Mouse (Mus musculus) kidney, adult 9 months (tissue): ENCODE results near the gene Patl2.
A peak's percentile ranks its signal among the peaks of the same experiment; 100 is the strongest.

Experiments
- DNase-seq: peaks from one replicate; pipeline ENCODE4 v3.0.0; 2022

The Patl2 gene

DNA sequence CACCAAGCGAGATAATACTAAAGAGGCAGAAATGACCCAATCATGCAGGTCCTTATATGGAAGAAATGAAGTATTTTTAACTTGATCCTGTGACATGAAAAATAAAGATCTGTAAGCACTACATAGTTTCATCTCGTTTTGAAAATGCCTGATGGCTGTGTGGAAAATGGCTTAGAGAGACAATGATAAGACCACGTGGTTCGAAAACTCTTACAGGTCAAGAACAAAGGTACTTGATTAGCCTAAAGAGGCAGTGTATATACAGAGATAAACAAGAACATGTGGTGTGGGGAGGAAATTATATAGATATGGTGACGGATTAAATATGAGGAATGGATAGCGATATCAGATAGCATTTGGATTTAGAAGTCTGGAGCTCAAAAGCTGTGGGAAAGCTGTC lies 14.7 kb downstream of the Patl2 start:
- no peak for DNase-seq

GRCm38 (mm10) chr2:122164293-122164692 lies 21.7 kb downstream of the Patl2 start:
- DNase-seq: no peak

- no peak for DNase-seq
Observed at GRCm38 (mm10) chr2:122163430-122164195, 22.4 kb downstream of the Patl2 start.

DNA sequence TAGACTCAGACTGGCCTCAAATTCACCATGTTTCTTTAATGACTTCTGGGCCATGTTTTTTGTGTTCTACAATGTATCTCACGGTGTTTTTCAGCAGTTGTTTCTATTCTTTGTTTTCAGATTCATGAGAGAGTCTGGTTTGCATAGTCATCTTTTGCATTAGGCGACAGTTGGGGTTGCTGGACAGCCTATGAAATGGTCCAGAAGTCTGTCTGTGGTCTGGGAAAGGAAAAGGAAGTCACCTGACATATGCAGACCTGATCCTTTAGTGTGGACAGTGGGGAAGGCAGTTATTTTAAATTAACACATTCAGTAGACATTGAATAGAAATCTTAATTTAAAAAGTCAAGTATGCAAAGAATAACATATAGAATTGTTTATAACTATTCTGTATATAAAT lies 23.5 kb downstream of the Patl2 start:
- no peak for DNase-seq

GRCm38 (mm10) chr2:122161542-122161941 lies 24.4 kb downstream of the Patl2 start:
- no peak for DNase-seq

- DNase-seq: peak; percentile 90
Observed at GRCm38 (mm10) chr2:122160680-122161079, 25.3 kb downstream of the Patl2 start, which contains the start of gene Trim69. Gene Trim69 (plus strand): TSS chr2:122160700.

GRCm38 (mm10) chr2:122159667-122160066 lies 26.3 kb downstream of the Patl2 start:
- DNase-seq: no peak

DNA sequence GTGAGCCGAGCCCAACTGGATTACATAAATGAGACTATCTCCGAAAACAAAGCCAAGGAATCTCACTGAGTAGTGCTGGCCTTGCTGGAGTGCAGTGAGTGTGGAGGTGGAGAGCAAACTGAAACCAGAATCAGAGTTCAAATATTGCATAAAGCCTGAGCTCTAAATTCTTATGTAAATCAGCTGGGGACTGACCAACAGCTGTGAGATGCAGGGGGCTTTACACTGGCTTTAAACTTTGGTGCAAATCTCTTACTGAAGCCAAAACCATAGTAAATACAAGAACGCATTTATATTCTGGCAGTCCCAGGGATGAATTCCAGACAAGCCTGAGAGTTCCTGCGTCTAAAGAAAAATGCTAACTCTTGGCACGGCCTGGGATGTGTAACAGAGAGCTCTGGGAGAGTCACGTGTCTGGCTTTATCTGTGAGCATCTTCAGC lies 27.6 kb downstream of the Patl2 start:
- no peak for DNase-seq

DNA sequence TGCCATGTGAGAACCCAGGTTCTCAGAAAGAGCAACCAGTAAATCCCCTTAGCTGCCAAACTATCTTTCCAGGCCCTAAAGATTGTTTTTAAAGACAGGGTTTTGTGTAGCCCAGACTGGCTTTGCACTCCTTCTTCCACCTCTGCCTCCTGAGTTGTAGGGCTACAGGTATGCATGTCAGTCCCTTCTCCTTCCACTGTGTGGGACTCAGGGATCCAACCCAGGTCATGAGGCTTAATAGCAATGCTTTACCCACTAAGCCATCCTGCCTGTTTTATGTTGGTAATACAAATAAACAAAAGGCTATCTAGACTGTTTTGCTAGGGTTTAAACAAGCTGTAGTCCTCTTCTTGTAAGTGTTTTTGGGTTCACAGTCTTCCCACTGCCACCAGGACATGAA lies 28.4 kb downstream of the Patl2 start:
- DNase-seq: no peak

GRCm38 (mm10) chr2:122156051-122156700 lies 29.8 kb downstream of the Patl2 start:
- DNase-seq: no peak

DNA sequence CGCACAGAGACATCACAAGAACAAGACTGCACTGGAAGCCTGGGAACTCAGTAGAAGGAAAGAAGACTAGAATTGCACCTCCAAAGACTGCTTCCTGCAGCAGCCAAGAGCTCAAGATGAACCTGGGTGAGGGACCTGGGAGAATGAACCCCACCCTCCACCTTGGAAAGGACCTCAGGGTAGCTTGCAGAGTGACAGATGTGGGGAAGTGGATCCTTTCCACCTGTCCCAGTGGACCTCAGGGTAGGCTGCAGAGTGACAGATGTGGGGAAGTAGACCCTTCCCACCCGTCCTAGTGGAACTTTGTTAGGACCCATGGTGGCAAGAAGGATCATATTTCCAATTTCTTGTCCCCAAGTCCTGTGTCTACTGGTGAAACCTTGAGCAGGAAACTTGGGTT lies 30.7 kb downstream of the Patl2 start:
- no peak for DNase-seq

DNA sequence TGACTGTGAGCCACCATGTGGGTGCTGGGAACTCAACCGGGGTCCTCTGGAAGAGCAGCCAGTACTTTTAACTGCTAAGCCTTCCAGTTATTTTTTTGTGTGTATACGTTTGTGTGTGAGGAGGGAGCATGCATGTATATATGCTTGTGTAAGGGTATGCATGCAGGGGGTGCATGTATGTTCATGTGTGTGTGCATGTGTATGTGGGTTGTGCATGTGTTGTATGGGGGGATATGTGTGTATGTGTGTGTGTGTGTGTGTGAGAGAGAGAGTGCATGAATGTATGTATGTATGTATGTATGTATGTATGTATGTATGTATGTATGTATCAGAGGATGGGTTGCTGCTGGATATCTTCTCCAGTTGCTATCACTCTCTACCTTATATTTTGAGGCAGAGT lies 31.5 kb downstream of the Patl2 start:
- no peak for DNase-seq

GRCm38 (mm10) chr2:122153681-122154365 lies 32.2 kb downstream of the Patl2 start:
- DNase-seq: no peak

DNA sequence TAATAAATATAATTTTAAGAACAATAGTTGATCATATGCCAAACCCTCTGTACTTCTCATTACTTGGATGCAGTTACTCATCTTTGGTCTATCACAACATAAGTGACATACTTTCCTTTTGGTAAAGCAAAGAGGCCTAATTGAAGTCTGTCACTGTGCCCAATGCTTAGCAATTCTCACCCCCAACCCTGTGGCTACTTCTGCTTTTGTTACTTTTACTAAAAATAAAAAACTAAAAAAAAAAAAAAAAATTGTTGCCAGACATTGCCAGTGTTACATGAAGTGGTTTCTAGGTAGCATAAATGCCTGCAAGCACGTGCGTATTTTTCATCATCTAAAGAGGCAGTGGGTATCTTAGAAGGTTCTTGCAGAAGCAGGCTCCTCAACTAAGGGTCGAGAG lies 33.1 kb downstream of the Patl2 start:
- DNase-seq: no peak

GRCm38 (mm10) chr2:122151221-122151620 lies 34.8 kb downstream of the Patl2 start:
- no peak for DNase-seq

DNA sequence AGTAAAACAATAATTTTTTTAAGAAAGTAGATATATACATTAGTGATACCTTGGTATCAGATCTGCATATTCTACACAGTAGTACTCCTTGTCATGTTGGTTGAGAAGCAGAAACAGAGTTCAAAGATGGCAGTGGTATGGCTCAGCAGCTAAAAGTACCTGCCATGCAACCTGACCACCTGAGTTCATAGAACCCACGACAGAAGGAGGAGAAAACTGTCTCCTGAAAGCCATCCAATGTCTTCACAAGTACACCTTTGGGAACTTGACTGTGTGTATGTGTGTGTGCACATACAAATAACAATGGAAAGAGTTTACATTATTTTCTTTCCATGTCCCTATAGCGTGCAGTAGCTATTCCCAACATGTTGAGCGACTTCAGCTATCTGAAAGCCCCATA lies 36.3 kb downstream of the Patl2 start:
- no peak for DNase-seq

DNA sequence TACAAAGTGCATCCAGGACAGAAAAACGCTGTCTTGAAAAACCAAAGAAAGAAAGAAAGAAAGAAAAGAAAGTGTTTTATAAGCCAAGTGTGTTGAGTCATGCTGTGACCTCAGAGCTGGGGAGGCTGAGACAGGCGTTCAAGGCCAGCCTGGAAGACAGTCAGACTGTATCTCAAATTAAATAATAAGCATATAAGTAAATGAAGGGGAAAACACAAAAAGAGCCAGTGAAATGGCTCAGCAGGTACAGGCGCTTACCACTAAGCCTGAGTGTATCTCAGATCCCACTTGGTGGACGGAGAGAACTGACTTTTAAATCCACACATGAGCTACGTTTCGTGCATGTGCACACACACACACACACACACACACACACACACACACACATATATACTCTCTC lies 36.7 kb downstream of the Patl2 start:
- DNase-seq: no peak

GRCm38 (mm10) chr2:122148242-122148917 lies 37.6 kb downstream of the Patl2 start:
- peak; percentile 87 for DNase-seq

DNA sequence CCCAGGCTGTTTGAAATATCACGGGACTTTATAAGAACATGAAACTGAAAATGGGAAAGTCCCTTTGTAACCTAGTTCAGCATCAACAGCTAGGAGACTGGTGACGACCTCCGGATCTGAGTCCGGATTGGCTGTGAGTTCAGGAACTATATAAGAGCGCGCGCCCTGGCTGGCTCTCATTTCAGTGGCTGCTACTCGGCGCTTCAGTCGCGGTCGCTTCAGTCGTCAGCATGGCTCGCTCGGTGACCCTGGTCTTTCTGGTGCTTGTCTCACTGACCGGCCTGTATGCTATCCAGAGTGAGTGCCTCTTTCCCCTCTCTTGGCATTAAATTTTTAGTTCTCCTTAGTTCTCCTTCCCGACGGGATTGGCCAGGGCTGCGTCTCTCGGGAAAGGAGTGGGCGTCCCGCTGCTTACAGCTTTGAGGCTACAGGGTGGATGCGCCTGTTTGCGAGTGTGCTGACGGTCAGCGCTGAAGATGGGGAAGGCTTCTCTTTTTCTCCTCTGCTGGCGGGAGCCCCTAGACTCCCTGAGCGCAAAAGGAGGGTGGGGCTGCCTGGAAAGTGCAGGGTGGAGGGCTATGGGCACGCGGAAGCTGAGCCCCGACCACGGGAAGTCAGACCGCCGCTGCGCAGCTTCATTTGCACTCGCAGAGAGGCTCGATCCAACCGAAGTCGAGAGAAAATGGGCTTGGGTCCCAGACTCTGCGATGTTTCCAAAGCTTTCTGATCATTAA lies 38.3 kb downstream of the Patl2 start, which contains the start of gene B2m:
TSS of gene B2m (plus strand) at position 179 of the 734 bp plus-strand sequence.
- peak; percentile 97 for DNase-seq

GRCm38 (mm10) chr2:122146687-122147086 lies 39.3 kb downstream of the Patl2 start:
- peak; percentile 31 for DNase-seq

DNA sequence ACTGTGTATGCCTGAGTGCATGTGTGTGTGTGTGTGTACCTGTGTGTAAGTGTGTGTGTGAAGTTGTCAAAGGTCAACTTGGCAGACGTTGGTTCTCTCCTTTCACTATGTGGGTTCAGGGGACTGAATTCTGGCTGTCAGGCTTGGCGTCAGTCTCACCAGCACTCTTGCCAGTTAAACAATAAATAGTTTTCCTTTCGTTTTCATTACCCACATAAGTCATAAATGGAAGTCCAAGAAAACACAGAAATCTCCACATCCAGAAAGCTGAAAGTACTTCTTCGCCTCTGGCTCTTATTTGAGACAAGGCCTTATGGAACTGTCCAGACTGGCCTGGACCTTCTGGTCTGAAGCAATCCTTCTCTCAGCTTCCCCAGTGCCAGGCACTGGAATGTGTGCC lies 40.2 kb downstream of the Patl2 start:
- DNase-seq: peak; percentile 28

GRCm38 (mm10) chr2:122143111-122143510 lies 42.9 kb downstream of the Patl2 start:
- DNase-seq: no peak
